27 mouse cellular contexts compared by ENCODE assay signal in genomic region chr12:107968331-107968730, GRCm38 (mm10). TPM values are rescaled to one million over a fixed set of nuclear protein-coding genes. Genes with fewer than 3 reads are reported as not detected.
DNase-seq lines count a peak whose midpoint lies in the region; ATAC-seq and TF ChIP-seq lines count a peak whose summit lies in the region.
"Had no signal": no experiment of that assay in that cellular context is flagged by ENCODE, and none has a peak within 500 bp of the region (broad histone marks: within the 10 kb centered on the region; RNA-seq: fewer than 3 reads in every experiment).

No protein-coding gene starts in this region.

- H3K9ac ChIP-seq in forebrain, embryonic 14.5 days (ENCODE audit: low read length): no peak overlapping the region
- H3K9ac ChIP-seq in forebrain, embryonic 16.5 days (replicated peaks; ENCODE audit: low read depth, low read length): no peak overlapping the region
- H3K9ac ChIP-seq: heart, embryonic 15.5 days; hindbrain, embryonic 12.5 days; kidney, embryonic 15.5 days; liver, embryonic 15.5 days; lung, embryonic 15.5 days had no signal

- no peak for TF ChIP-seq CTCF in thymus, adult 2 months (IDR thresholded peaks at IDR 0.05; ENCODE audit: borderline replicate concordance, control insufficient read depth, extremely low read depth, insufficient read depth, low read length, poor library complexity)

- H3K4me3 ChIP-seq in forebrain, embryonic 14.5 days (ENCODE audit: low read depth, low read length): no peak overlapping the region
- H3K4me3 ChIP-seq in forebrain, embryonic 10.5 days: no peak overlapping the region
- H3K4me3 ChIP-seq in thymus, adult 2 months (ENCODE audit: control insufficient read depth, insufficient read depth, low read length): no peak overlapping the region
- no peak overlapping the region for H3K4me3 ChIP-seq in forebrain, embryonic 16.5 days (replicated peaks; ENCODE audit: low read length)
- H3K4me3 ChIP-seq: erythroblast, embryonic 14.5 days; heart, embryonic 10.5 days; heart, embryonic 15.5 days; hindbrain, embryonic 12.5 days; kidney, embryonic 15.5 days; liver, embryonic 15.5 days; lung, embryonic 15.5 days; midbrain, embryonic 10.5 days had no signal

- H3K4me2 ChIP-seq in forebrain, embryonic 14.5 days (ENCODE audit: low read length): no peak overlapping the region
- no peak overlapping the region for H3K4me2 ChIP-seq in forebrain, embryonic 16.5 days (ENCODE audit: low read length)
- H3K4me2 ChIP-seq: heart, embryonic 15.5 days; kidney, embryonic 15.5 days; liver, embryonic 15.5 days; lung, embryonic 15.5 days had no signal

- H3K36me3 ChIP-seq in forebrain, embryonic 14.5 days (ENCODE audit: control insufficient read depth, insufficient read depth, low read length): no peaks in the 10 kb centered on the region
- peaks cover 9% of the 10 kb centered on the region for H3K36me3 ChIP-seq in forebrain, embryonic 10.5 days (replicated peaks)
- H3K36me3 ChIP-seq in thymus, adult 2 months (ENCODE audit: control insufficient read depth, insufficient read depth, low read length): peaks cover 59% of the 10 kb centered on the region
- H3K36me3 ChIP-seq in forebrain, embryonic 16.5 days (ENCODE audit: control insufficient read depth, insufficient read depth): no peaks in the 10 kb centered on the region
- H3K36me3 ChIP-seq: heart, embryonic 15.5 days; hindbrain, embryonic 12.5 days; kidney, embryonic 15.5 days; liver, embryonic 15.5 days; lung, embryonic 15.5 days had no signal

- no peak for DNase-seq in forebrain, embryonic 14.5 days (ENCODE audit: low spot score)
- no peak for DNase-seq in forebrain, embryonic 10.5 days (ENCODE audit: extremely low spot score, low spot score)
- DNase-seq in thymus, adult 2 months: no peak
- no peak for DNase-seq in thymus, adult 18-20 months
- DNase-seq: B cell, adult 2 months; cerebellum, adult 18-20 months; cerebellum, postnatal 14 days; gastrocnemius, postnatal 25 days; heart, adult 11 months; kidney, postnatal 25 days; liver; right cerebral cortex, postnatal 4 days; thymus, postnatal 4 days had no signal

- ATAC-seq in forebrain, embryonic 14.5 days: no peak
- ATAC-seq in forebrain, embryonic 16.5 days: no peak
- ATAC-seq in activated CD4-positive, CD25-positive, alpha-beta regulatory T cell, adult 4 months: no peak
- ATAC-seq: intestine, postnatal 0 days; midbrain, embryonic 16.5 days had no signal

- peaks cover 74% of the 10 kb centered on the region for H3K4me1 ChIP-seq in forebrain, embryonic 14.5 days (ENCODE audit: control insufficient read depth, insufficient read depth, low read length)
- peaks cover 97% of the 10 kb centered on the region for H3K4me1 ChIP-seq in forebrain, embryonic 10.5 days
- H3K4me1 ChIP-seq in thymus, adult 2 months (replicated peaks; ENCODE audit: control insufficient read depth, insufficient read depth, low read length): peaks cover 89% of the 10 kb centered on the region
- peaks cover 88% of the 10 kb centered on the region for H3K4me1 ChIP-seq in forebrain, embryonic 16.5 days (replicated peaks; ENCODE audit: control insufficient read depth, insufficient read depth, low read length)
- H3K4me1 ChIP-seq: liver, embryonic 15.5 days had no signal

- 78% methylated on average over 3 of the region's 3 CpGs for WGBS in forebrain, embryonic 14.5 days
- WGBS in forebrain, embryonic 10.5 days: 80% methylated on average over 3 of the region's 3 CpGs
- WGBS in thymus, adult 2 months: 89% methylated on average over 3 of the region's 3 CpGs
- WGBS in forebrain, embryonic 16.5 days: 87% methylated on average over 3 of the region's 3 CpGs

- H3K27me3 ChIP-seq in forebrain, embryonic 14.5 days (replicated peaks; ENCODE audit: control insufficient read depth, insufficient read depth, low read length): no peaks in the 10 kb centered on the region
- peaks cover 15% of the 10 kb centered on the region; the same call in 1 of the 2 replicates for H3K27me3 ChIP-seq in forebrain, embryonic 10.5 days (ENCODE audit: poor library complexity, severe bottlenecking)
- H3K27me3 ChIP-seq in thymus, adult 2 months (ENCODE audit: control insufficient read depth, insufficient read depth, low read length): no peaks in the 10 kb centered on the region
- H3K27me3 ChIP-seq in forebrain, embryonic 16.5 days (replicated peaks; ENCODE audit: control insufficient read depth, insufficient read depth, low read length): no peaks in the 10 kb centered on the region
- H3K27me3 ChIP-seq: CH12.LX; heart, embryonic 15.5 days; hindbrain, embryonic 12.5 days; kidney, embryonic 15.5 days had no signal

- no peaks in the 10 kb centered on the region for H3K9me3 ChIP-seq in forebrain, embryonic 14.5 days (replicated peaks; ENCODE audit: control insufficient read depth, low read length)
- H3K9me3 ChIP-seq in forebrain, embryonic 10.5 days: no peaks in the 10 kb centered on the region
- no peaks in the 10 kb centered on the region for H3K9me3 ChIP-seq in forebrain, embryonic 16.5 days (ENCODE audit: control insufficient read depth, low read length)
- H3K9me3 ChIP-seq: heart, embryonic 10.5 days; heart, embryonic 15.5 days; hindbrain, embryonic 12.5 days; kidney, embryonic 15.5 days; liver, embryonic 15.5 days; lung, embryonic 15.5 days; midbrain, embryonic 10.5 days had no signal

- 0 out of 2 replicates have a peak overlapping the region, but pooled peaks have one; percentile 55 for H3K27ac ChIP-seq in forebrain, embryonic 14.5 days (ENCODE audit: low read depth, low read length)
- no peak overlapping the region for H3K27ac ChIP-seq in forebrain, embryonic 10.5 days
- H3K27ac ChIP-seq in thymus, adult 2 months (ENCODE audit: control insufficient read depth, insufficient read depth, low read length): 0 out of 2 replicates have a peak overlapping the region, but pooled peaks have one; percentile 29
- peak overlapping the region; percentile 41 for H3K27ac ChIP-seq in forebrain, embryonic 16.5 days (ENCODE audit: low read length)
- H3K27ac ChIP-seq: heart, embryonic 10.5 days; heart, embryonic 15.5 days; kidney, embryonic 15.5 days; liver, embryonic 15.5 days; lung, embryonic 15.5 days; midbrain, embryonic 10.5 days; stomach, postnatal 0 days had no signal

- no peak for TF ChIP-seq POLR2A in thymus, adult 2 months (IDR thresholded peaks at IDR 0.05; ENCODE audit: control insufficient read depth, extremely low read depth, insufficient read depth, low read length, poor library complexity)

RNA-seq across cellular contexts. Expression of gene Bcl11b, which starts 35.1 kb away (rescaled TPM):
- 76.7 and 86.5 TPM in 2 replicates for polyA plus RNA-seq in forebrain, embryonic 14.5 days (2014; fragmentation: Nextera tagmentation; extraction: Ambion mirVana)
- polyA plus RNA-seq in forebrain, embryonic 10.5 days (2016; fragmentation: Nextera tagmentation; extraction: Ambion mirVana): 3.4 and 5.5 TPM in 2 replicates
- polyA plus RNA-seq in thymus, adult 2 months (2012; rRNA removed): 346 and 564 TPM in 2 replicates
- 81.4 and 87.9 TPM in 2 replicates for polyA plus RNA-seq in forebrain, embryonic 16.5 days (2015; fragmentation: Nextera tagmentation; extraction: Ambion mirVana)
- polyA plus RNA-seq in activated CD4-positive, CD25-positive, alpha-beta regulatory T cell, adult 4 months (2017; shearing (Covaris generic)): 10 to 100 TPM; 36.1 to 38.4 TPM
- polyA plus RNA-seq: erythroblast, embryonic 14.5 days had no signal
